Mouse (Mus musculus) spleen, postnatal 10 days (tissue): ENCODE data around the gene Mgst2.

ENCODE experiments used
- DNase-seq, 2 experiments: peaks; one replicate each; pipeline ENCODE4 v3.0.0; 2021 to 2022; ENCODE audit warnings: low spot score in 2 of 2

Mgst2 gene

GRCm38 (mm10) chr3:51660060-51660459, at the start of gene Mgst2:
TSS of gene Mgst2 (plus strand) at chr3:51660360.
- no peak for DNase-seq

GRCm38 (mm10) chr3:51611972-51612371, 48.2 kb upstream of the Mgst2 start:
- DNase-seq: peak in 1 of 2 experiments; percentile 57

- no peak for DNase-seq
These were observed 47.5 kb upstream of the Mgst2 start for GRCm38 (mm10) chr3:51612398-51613356.

- no peak for DNase-seq
These were observed 45.9 kb upstream of the Mgst2 start for GRCm38 (mm10) chr3:51614278-51614677.

- DNase-seq: no peak
These were observed 36.2 kb upstream of the Mgst2 start for GRCm38 (mm10) chr3:51623956-51624355.

- no peak for DNase-seq
These were observed 32.4 kb upstream of the Mgst2 start for GRCm38 (mm10) chr3:51627741-51628140.

DNA sequence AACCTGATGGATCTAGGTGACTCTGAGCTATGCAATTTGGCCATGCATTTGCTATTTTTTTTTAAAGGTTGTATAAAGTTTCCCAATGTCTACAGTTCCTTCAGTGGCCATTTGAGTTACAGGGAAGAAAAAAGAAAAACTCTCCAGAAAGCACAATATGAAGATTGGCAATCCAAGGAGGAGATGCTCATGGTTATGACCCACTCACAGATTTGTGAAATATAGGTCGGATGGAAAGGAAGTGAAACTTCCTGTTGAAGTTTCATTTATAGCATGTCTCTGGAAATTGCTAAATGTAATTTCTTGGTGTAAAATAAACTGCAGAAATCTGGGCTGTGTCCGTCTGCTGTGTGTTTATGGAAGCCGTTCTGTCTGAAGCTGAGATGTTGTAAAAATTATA, 31.2 kb upstream of the Mgst2 start:
- no peak for DNase-seq

GRCm38 (mm10) chr3:51630746-51631145, 29.4 kb upstream of the Mgst2 start:
- DNase-seq: no peak

DNA sequence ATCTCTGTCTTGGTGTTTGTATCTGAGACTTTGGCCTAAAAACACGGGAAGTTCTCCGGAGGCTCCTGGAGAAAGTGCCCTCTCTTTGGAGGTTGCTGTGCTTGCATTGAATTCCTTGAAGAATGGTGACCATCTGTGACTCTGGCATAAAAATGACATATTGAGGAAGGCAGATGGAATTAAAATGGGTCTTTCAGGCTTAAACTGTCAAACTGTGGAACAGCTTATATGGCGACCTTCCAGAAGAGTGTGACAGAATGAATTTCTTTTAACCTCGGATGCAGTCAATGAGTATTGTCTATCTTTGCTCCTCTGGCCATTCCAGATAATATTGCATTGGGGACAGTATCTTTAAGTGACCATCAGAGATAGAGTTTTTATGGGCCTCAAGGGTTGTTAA, 28.2 kb upstream of the Mgst2 start:
- DNase-seq: no peak

DNA sequence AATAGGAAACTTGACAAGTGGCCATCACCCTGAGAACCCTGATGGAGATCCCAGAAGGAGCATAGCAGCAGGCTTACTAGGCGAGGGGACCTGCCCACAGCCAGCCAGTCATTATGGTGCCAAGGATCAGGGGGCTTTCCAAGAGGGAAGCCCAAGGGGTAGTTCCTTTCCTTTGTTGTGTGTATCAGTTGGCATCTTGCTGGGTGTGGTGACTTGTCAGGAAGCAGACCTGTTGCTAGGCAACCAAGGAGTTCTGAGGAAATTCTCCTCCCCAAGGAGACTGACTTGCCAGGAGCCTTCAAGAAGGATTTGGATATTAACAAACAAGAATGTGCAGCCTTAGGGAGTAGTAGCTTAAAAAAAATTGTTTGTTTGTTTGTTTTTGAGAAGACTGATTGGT, 25.7 kb upstream of the Mgst2 start:
- DNase-seq: no peak

DNA sequence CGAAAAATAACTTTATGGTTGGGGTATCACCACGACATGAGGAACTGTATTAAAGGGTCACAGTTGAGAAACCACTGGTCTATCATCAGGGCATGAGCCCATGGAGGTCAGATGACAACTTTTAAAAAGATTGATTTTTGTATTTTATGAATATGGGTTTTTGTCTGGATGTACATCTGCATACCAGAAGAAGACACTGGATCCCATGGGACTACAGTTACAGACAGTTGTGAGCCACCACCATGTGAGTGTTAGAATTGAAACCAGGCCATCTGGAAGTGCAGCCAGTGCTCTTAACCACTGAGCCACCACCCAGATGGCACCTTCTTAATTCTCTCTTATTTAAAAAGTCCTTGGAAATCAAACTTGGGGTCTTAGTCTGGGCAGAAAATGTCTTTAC, 24.2 kb upstream of the Mgst2 start:
- DNase-seq: no peak

DNA sequence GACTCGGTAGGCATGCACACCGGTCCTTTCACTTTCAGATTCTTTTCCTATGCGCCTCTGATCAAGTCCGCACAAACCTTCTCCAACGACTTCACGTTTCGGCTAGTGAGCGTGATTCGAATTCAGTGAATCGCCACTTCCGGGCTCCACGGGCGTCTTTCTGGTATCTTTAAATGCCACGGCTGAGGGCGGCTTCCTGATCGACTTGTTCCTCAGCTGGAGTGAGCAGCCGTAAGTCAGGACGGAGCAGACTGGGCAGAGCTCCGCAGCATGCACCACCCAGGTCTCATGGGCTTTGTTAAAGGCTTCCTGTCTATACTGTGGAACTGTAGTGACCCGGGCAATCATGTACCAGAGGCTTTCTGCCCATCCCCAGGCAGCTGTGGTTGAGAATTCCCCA, 23.5 kb upstream of the Mgst2 start:
- peak in 1 of 2 experiments; percentile 44 for DNase-seq

- no peak for DNase-seq
These were observed 22.8 kb upstream of the Mgst2 start for GRCm38 (mm10) chr3:51637326-51637725.

DNA sequence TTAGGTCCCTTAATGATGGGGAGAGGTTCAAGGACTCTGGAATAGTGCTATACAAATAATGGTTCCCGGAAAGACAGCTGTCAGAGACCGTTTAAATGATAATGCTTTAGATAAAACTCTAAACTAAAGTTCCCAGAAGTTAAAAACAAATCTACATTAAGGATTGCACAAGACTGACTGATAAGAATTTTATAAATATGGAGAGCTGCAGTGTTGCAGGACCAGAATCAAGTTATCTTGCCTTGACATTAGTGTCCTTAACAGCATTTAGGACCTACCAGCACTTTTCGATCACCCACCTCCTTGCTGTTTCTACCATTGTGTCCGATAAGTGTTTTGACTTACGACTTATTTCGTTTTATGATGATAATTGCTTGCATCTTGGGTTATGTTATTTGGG, 21.9 kb upstream of the Mgst2 start:
- no peak for DNase-seq

GRCm38 (mm10) chr3:51645484-51645883, 14.7 kb upstream of the Mgst2 start:
- DNase-seq: no peak

GRCm38 (mm10) chr3:51646301-51646700, 13.9 kb upstream of the Mgst2 start:
- DNase-seq: no peak

- DNase-seq: no peak
These were observed 12.8 kb upstream of the Mgst2 start for GRCm38 (mm10) chr3:51647356-51647755.

- peak; percentile 56 to 77 for DNase-seq
These were observed 12.0 kb upstream of the Mgst2 start for GRCm38 (mm10) chr3:51648037-51648664.

GRCm38 (mm10) chr3:51649426-51649825, 10.7 kb upstream of the Mgst2 start:
- DNase-seq: no peak

- no peak for DNase-seq
These were observed 10.2 kb upstream of the Mgst2 start for GRCm38 (mm10) chr3:51649986-51650385.

- DNase-seq: no peak
These were observed 9.0 kb upstream of the Mgst2 start for GRCm38 (mm10) chr3:51651149-51651548.

DNA sequence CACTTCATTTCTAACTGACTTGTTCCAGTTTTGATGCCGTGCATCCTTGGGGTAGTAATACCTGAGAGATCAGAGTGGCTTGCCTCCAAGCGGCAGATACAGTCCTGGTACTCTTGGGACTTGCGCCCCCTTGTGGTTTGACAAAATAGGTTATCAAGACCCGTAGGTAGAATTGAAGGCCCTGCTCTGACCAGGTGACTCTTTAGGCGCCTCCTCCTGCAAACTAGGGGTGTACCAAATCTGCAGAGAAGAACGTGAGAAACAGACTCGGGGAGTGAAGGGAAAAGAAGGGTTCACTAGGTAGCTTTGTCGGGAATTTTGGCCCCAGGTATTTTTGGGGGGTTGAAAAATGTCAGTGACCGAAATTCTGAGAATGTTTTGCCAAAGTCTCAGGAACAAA, 7.9 kb upstream of the Mgst2 start:
- DNase-seq: peak; percentile 71 to 89

GRCm38 (mm10) chr3:51652701-51653100, 7.5 kb upstream of the Mgst2 start:
- DNase-seq: peak in 1 of 2 experiments; percentile 55
